Comparison of ENCODE assay signal across 27 mouse cellular contexts in genomic region chr8:117315727-117316126, GRCm38 (mm10). TPM values are rescaled to one million over a fixed set of nuclear protein-coding genes. Genes with fewer than 3 reads are reported as not detected.
DNase-seq lines count a peak whose midpoint lies in the region; ATAC-seq and TF ChIP-seq lines count a peak whose summit lies in the region.
"Had no signal": no experiment of that assay in that cellular context is flagged by ENCODE, and none has a peak within 500 bp of the region (broad histone marks: within the 10 kb centered on the region; RNA-seq: fewer than 3 reads in every experiment).

No protein-coding gene starts in this region.

- 84% methylated on average over 16 of the region's 16 CpGs for WGBS in intestine, postnatal 0 days
- 84% methylated on average over 16 of the region's 16 CpGs for WGBS in intestine, embryonic 16.5 days

- no peak overlapping the region for H3K4me2 ChIP-seq in intestine, postnatal 0 days (replicated peaks; ENCODE audit: low read depth)
- no peak overlapping the region for H3K4me2 ChIP-seq in intestine, embryonic 16.5 days (ENCODE audit: low read depth, low read length)
- H3K4me2 ChIP-seq: embryonic facial prominence, embryonic 13.5 days; embryonic facial prominence, embryonic 15.5 days; forebrain, embryonic 12.5 days had no signal

- no peaks in the 10 kb centered on the region for H3K27me3 ChIP-seq in intestine, postnatal 0 days (replicated peaks; ENCODE audit: control insufficient read depth, insufficient read depth, low read length)
- H3K27me3 ChIP-seq in intestine, embryonic 16.5 days (replicated peaks; ENCODE audit: control insufficient read depth, insufficient read depth, low read length): no peaks in the 10 kb centered on the region
- H3K27me3 ChIP-seq: CH12.LX; embryonic facial prominence, embryonic 13.5 days; embryonic facial prominence, embryonic 15.5 days; forebrain, embryonic 12.5 days had no signal

- no peak for TF ChIP-seq CTCF in intestine, postnatal 0 days (IDR thresholded peaks at IDR 0.05; ENCODE audit: low read depth)

- H3K4me3 ChIP-seq in intestine, postnatal 0 days (ENCODE audit: low read depth, low read length): no peak overlapping the region
- H3K4me3 ChIP-seq in intestine, embryonic 16.5 days (ENCODE audit: low read length): no peak overlapping the region
- H3K4me3 ChIP-seq: embryonic facial prominence, embryonic 13.5 days; embryonic facial prominence, embryonic 15.5 days; erythroblast, embryonic 14.5 days; forebrain, embryonic 10.5 days; forebrain, embryonic 12.5 days had no signal

- H3K27ac ChIP-seq in intestine, postnatal 0 days (ENCODE audit: low read depth, low read length): 0 out of 2 replicates have a peak overlapping the region, but pooled peaks have one; percentile 17
- H3K27ac ChIP-seq in intestine, embryonic 16.5 days (ENCODE audit: low read length): no peak overlapping the region
- H3K27ac ChIP-seq: embryonic facial prominence, embryonic 13.5 days; embryonic facial prominence, embryonic 15.5 days had no signal

- peaks cover 25% of the 10 kb centered on the region; the same call in 1 of the 2 replicates for H3K36me3 ChIP-seq in intestine, postnatal 0 days (ENCODE audit: control insufficient read depth, insufficient read depth)
- H3K36me3 ChIP-seq in intestine, embryonic 16.5 days (ENCODE audit: control insufficient read depth, insufficient read depth, low read length): no peaks in the 10 kb centered on the region
- H3K36me3 ChIP-seq: embryonic facial prominence, embryonic 15.5 days; forebrain, embryonic 12.5 days had no signal

- no peak for DNase-seq in gastrocnemius, postnatal 4 days (ENCODE audit: low spot score in 2 of 2)
- DNase-seq in spleen, postnatal 14 days (ENCODE audit: low spot score in 2 of 2): no peak
- DNase-seq: adrenal gland, adult 2 months; adrenal gland, postnatal 14 days; adrenal gland, postnatal 36 days; B cell, adult 2 months; cerebellum, adult 11-12 months; cerebellum, adult 2 months; cerebellum, adult 9-10 months; cerebellum, postnatal 10 days; cerebellum, postnatal 36 days; embryo, embryonic 11 days had no signal

- no peak for ATAC-seq in intestine, postnatal 0 days
- ATAC-seq in intestine, embryonic 16.5 days: no peak
- peak; percentile 19; the same call in 1 of the 2 replicates for ATAC-seq in granulocyte monocyte progenitor cell, adult 5-6 weeks (replicated peaks; ENCODE audit: poor library complexity, severe bottlenecking)
- peak; percentile 52 for ATAC-seq in megakaryocyte, adult 5-6 weeks (ENCODE audit: poor library complexity, severe bottlenecking)
- ATAC-seq in neutrophil, adult 5-6 weeks (ENCODE audit: extremely low read depth, insufficient number of reproducible peaks, low FRiP score, poor library complexity, severe bottlenecking): peak; percentile 15; the same call in 1 of the 2 replicates
- ATAC-seq: CD4-positive, CD25-positive, alpha-beta regulatory T cell, adult 4 months; forebrain, embryonic 14.5 days; forebrain, embryonic 16.5 days had no signal

- peaks cover 18% of the 10 kb centered on the region for H3K4me1 ChIP-seq in intestine, postnatal 0 days (replicated peaks; ENCODE audit: control insufficient read depth, insufficient read depth, low read length)
- H3K4me1 ChIP-seq in intestine, embryonic 16.5 days (ENCODE audit: control insufficient read depth, insufficient read depth, low read length): peaks cover 33% of the 10 kb centered on the region

- no peaks in the 10 kb centered on the region for H3K9me3 ChIP-seq in intestine, postnatal 0 days (ENCODE audit: control insufficient read depth)
- no peaks in the 10 kb centered on the region for H3K9me3 ChIP-seq in intestine, embryonic 16.5 days (ENCODE audit: control insufficient read depth, low read length)
- H3K9me3 ChIP-seq: embryonic facial prominence, embryonic 13.5 days; embryonic facial prominence, embryonic 15.5 days; forebrain, embryonic 10.5 days; forebrain, embryonic 12.5 days; G1E had no signal

- H3K9ac ChIP-seq in intestine, postnatal 0 days (ENCODE audit: low read depth, low read length): no peak overlapping the region
- H3K9ac ChIP-seq in intestine, embryonic 16.5 days (ENCODE audit: low read depth, low read length): no peak overlapping the region
- H3K9ac ChIP-seq: embryonic facial prominence, embryonic 13.5 days; embryonic facial prominence, embryonic 15.5 days; forebrain, embryonic 12.5 days had no signal

RNA-seq across cellular contexts. Expression of gene Cmip, which starts 58.9 kb away (rescaled TPM):
- polyA plus RNA-seq in intestine, postnatal 0 days (2015; fragmentation: Nextera tagmentation; extraction: Ambion mirVana): 47.1 and 48.9 TPM in 2 replicates
- 16.7 and 16.8 TPM in 2 replicates for polyA plus RNA-seq in intestine, embryonic 16.5 days (2015; fragmentation: Nextera tagmentation; extraction: Ambion mirVana)
- 30.7 and 49.5 TPM in 2 replicates for total RNA-seq in granulocyte monocyte progenitor cell, adult 5-6 weeks (2014; fragmentation: Nextera tagmentation)
- 6.0 and 11.8 TPM in 2 replicates for total RNA-seq in granulocyte monocyte progenitor cell, adult 5-6 weeks (2017)
- total RNA-seq in megakaryocyte, adult 5-6 weeks (2015): 58.4 and 60.3 TPM in 2 replicates
- total RNA-seq in megakaryocyte, adult 5-6 weeks (2017): 22.7 and 26.5 TPM in 2 replicates
- 70.7 and 74.6 TPM in 2 replicates for total RNA-seq in neutrophil, adult 5-6 weeks (2017)
- 10 to 100 TPM; 39.1 to 40.7 TPM for total RNA-seq in gastrocnemius, postnatal 4 days (2021)

Comparison
In these comparisons a context has a peak if more than half of its experiments do, and no peak if none do; other contexts are left out.
1. ATAC-seq: peak in granulocyte monocyte progenitor cell, adult 5-6 weeks (single experiment), megakaryocyte, adult 5-6 weeks (single experiment) and neutrophil, adult 5-6 weeks (single experiment); none in intestine, postnatal 0 days (single experiment) and intestine, embryonic 16.5 days (single experiment).